Mouse (Mus musculus) lung, postnatal 10 days (tissue): ENCODE data around the gene Tmem86b.
"Not testable (repeated sequence)": the region's sequence is repeated elsewhere in the genome, so short reads cannot be mapped to it uniquely, and the experiment has no call there.

ENCODE experiments used
- DNase-seq: peaks from one replicate; pipeline ENCODE4 v3.0.0; 2021

Gene Tmem86b

DNA sequence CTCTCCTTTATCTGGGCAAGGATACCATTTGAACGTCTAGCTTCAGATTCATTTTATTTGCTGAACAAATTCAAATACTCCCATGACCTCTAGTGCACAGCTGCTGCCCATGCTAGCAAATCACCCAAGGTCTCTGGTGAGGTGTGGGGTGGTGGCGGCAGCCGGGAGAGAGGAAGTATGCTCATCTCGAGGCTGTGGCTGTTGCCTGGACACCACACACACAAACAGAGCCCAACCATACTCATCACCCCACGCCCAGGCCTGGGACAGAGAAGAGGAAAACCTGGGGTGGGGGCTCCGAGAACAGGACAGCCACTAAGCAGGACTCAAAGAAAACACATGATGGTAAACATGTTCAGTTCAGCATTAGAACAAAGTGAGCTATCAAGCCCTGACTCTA is 16.1 kb upstream of the Tmem86b start:
- DNase-seq = peak; percentile 66

GRCm38 (mm10) chr7:4646806-4647205 is 15.6 kb upstream of the Tmem86b start:
- no peak for DNase-seq

DNA sequence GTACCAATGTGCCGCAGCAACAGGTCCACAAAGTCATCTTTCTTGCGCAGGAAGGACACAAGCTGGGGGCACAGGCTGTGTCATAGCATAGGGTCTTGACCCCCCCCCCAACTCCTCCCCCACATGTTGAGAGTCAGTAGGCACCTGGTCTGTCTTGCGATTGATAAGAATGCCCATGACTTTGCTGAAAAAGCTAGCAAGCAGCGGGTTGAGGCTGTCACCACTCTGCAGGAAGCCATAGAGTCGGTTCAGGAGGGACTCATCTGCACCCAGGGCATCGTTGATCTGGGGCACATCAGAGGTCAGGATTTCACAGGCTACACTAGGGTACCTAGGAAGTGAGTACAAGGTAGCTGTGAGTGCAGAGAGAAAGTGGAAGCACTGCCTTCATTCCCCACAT is 12.0 kb upstream of the Tmem86b start:
- no peak for DNase-seq

DNA sequence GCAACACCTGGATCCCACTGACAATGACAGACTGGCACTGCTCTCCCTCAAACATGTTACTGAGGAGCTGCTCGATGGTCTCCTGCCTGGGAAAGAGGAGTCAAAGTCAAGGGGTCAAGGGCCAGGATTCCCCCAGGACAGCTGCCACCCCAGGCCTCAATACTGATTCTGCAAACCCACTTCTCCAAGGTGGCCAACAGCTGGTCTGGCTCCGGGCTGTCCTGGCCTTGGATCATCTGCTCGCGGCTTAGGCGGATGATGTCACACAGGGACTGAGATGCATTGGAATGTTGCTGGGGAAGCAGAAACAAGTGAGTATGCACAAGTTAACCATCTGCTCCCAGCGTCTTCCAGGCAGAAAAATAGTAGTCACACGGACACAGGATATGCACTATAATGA is 10.7 kb upstream of the Tmem86b start:
- no peak for DNase-seq

DNA sequence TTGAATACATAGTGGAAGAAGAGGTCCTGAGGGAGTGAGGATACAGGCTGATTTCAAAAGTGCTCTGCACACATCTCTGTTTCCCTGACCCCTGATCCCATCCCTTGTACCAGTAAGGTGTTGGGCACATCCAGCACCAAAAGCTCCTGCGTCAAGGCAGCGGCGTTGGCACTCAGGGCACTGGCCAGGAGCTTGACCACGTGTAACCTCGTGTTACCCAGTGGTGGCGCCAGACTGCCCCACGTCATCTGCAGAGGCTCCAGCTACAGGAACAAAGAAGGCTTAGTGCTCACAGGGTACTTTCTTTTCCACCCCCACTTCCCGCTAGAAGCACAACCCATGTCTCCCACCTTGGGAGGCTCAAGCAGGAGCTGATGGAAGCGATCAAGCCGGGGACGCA is 9.9 kb upstream of the Tmem86b start:
- DNase-seq = no peak

DNA sequence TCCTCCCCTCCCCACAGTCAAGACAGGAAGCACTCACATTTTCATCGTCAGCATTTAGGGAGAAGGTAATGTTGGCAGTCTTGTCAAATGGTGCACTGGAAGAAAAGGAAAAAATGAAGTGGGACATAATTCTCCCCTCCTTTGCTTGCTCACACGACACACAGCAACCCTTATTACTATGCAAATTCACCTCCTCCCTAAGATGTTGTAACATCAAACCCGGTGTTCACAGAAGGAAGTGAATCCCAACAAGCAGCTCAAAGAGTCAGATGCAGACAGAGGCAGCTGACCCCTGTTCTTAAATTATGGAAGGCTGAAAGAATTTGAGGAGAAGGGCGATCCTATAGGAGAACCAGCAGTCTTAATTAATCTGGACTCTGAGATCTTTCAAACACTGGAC is 5.0 kb upstream of the Tmem86b start:
- no peak for DNase-seq

GRCm38 (mm10) chr7:4630198-4630597 is 1.0 kb downstream of the Tmem86b start:
- DNase-seq = no peak

GRCm38 (mm10) chr7:4629586-4629985 is 1.6 kb downstream of the Tmem86b start:
- DNase-seq = no peak

GRCm38 (mm10) chr7:4625928-4626327 is 5.3 kb downstream of the Tmem86b start:
- no peak for DNase-seq

DNA sequence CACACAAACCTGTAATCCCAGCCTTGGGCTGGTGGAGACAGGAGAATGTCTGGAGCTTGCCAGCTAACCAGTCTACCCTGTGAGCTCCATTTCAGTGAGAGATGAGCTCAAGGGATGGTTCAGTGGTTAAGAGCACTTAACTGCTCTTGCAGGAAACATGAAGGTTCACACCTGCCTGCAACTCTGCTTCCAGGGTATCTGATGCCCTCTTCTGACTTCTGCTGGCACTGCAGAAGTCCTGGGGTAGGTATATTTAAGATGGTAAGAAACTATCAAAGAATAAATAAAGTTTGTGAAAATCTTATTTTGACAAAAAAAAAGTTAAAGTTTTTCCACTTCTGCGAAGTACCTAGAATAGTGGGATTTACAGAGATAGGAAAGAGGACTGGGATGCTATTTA is 6.9 kb downstream of the Tmem86b start:
- DNase-seq = no peak

DNA sequence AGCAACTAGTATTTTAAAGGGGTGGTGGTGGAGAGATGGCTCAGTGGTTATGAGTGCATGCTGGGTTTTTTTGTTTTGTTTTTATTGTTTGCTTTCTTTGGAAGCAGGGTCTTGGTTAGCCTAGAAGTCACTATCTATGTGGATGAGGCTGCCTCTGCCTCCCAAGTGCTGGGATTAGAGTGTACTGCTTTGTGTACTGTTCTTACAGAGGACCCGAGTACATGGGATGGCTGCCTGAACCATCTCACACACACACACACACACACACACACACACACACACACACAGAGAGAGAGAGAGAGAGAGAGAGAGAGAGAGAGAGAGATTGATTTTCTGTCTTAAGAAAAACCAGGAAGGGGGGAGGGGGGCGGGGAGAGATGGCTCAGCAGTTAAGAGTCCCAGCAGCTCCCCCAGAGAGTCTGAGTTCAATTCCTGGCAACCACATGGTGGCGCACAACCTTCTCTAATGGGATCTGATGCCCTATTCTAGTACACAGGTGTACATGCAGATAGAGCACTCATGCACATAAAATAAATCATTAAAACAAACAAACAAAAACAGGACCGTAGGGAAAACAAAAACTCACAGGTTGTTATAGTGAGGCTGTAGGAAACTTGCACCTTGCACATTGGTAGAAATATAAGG is 7.6 kb downstream of the Tmem86b start:
- peak; percentile 61 for DNase-seq

DNA sequence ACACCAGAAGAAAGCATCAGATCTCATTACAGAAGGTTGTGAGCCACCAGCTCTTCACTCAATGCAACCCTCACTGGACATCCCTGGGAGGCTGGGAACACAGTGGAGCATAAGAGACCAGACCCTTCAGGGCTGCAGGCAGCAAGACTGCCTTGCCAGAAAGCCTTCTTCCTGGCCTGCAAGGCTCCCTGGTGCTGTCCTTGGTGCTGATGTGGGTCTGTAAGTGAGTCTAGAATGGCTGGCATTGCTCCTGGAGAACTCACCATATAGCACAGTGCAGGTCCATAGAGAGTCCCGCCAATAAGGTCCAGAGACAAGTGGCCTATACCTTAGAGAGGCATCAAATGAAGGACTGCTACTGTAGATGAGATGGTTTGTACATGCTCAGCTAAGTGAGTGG is 11.2 kb downstream of the Tmem86b start:
- DNase-seq = peak; percentile 59

DNA sequence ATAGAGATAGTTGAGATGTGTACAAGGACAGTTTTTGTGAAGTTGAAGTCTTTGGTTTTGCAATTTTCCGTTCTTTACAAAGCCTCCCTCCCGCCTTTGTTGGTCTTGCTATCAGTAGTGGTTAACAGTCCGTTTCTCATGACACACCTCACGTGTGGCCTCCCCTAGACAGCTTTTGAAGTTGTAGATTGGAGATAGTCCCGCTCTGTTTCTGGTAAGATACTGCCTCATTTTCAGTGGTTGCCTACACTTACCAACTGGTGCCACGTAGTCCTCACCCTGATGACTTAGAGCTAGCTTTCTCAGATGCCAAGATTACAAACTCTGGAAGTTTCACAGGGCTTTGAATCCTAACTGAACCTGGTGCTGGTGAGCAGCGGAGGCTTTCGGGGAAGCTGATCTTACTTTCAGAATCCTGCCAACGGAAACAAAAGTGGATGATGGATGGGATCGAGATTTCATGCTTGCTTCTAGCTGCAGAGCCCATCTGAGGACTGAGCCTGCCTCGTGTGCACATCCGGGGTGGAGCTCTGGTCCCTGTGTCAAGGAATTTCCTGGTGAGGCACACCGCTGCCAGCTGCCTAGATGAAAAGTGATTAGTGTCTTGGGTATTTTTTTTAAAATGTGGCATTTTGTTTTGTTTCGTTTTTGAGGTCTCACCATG is 17.4 kb downstream of the Tmem86b start:
- DNase-seq = no peak

DNA sequence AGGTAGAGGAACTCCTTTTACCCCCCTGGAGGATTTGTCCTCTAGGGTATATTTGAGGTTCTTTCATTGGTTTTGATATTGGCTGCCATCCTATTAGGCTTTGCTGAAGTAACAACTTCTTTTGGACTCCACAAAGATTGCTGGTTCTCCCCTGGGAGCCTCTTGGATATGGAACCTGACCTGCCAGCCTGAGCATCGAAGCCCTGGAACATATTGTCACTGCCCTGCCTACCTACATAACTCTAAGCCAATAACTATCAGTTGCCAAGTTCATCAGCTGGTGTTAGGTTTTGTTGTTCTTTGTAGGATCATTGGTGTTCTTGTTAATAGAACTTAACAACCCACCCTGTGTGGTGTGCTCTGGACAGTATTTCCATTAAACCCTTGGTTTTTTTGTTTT is 18.3 kb downstream of the Tmem86b start:
- no peak for DNase-seq

DNA sequence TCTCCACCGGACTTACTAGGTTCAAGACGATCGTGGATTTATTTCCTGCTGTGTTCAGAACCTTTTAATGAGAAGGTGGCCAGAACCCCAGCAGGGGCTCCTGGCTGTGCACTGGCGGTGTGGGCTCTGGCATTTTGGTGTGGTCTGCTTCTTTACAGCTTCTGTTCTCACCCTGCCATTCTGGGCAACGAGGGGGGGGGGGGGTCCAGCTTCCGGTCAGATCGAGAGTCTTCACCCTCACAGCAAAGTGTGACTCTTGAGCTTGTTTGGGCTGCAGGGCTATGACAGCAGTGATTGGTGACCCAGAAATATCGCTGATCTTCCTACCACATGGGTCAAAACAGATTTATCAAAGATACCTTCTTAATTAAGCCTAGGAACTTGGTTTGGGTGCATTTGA is 18.8 kb downstream of the Tmem86b start:
- DNase-seq = no peak

DNA sequence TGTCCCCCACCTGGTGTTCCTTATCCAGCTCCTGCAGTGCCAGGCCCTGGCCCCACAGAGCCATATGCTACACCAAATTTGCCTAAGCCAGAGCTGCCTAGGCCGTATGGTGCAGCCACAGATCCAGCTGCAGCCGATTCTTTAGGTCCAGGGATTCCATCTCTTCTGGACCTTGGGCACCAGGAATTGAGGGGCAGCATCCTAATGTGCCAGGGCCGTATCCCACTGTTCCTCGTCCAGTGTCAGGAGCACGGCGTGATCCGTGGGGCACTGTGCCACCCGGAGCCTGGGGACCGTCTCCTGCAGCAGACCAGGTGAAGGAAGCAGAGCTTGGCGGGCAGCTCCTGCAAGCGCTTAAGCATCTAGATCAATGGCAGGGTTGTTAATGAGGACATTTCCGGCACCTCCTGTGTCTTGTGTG is 19.3 kb downstream of the Tmem86b start:
- no peak for DNase-seq

- no peak for DNase-seq
Measured at GRCm38 (mm10) chr7:4611511-4611910, 19.7 kb downstream of the Tmem86b start.

GRCm38 (mm10) chr7:4608002-4608401 is 23.2 kb downstream of the Tmem86b start:
- DNase-seq = no peak

DNA sequence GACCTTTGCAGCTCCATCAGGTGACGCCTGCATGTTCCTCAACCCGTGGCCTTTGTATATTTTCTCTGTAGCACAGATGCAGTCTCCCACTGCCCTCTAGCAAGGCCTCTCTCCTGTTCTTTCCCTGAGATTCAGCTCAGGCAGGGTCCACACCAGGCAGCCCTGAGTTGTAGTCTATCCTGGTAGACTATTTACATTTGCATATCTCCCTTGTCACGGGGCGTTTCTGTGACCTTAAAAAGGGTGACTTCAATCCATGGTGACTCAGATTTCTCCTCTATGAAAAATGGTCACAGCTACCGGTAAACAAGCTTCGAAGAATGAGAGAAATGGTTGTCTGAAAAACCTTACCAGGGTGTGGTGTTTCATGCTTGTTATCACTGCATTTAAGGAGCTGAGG is 27.3 kb downstream of the Tmem86b start, which contains the start of gene Ptprh:
Gene Ptprh, minus strand, starts transcription at position 169 of the 400 bp plus-strand sequence.
- no peak for DNase-seq

- no peak for DNase-seq
Measured at GRCm38 (mm10) chr7:4602969-4603368, 28.3 kb downstream of the Tmem86b start.

- not testable (repeated sequence) for DNase-seq
Measured at GRCm38 (mm10) chr7:4597046-4597445, 34.2 kb downstream of the Tmem86b start.

DNA sequence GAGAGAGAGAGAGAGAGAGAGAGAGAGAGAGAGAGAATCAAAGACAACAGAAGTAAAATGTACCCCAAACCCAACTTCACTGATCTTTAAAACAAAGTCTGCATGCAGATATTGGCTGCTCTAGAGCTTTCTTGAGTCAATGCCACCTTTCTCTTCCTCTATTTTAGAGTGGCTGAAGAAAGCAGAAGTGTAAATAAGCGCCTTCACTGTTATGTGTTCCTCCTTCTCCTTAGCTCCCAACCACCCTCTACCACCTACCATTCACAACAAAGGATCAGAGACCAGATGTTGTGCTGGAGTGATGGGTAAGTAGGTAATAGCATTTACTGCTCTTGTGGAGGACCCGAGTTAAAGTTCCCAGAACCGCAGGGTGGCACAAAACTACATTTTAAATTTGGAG is 49.7 kb downstream of the Tmem86b start:
- DNase-seq = not testable (repeated sequence)
